Mouse (Mus musculus): ENCODE measurements around the gene Pik3ap1. TPM values are rescaled to one million over a fixed set of nuclear protein-coding genes. Genes with fewer than 3 reads are reported as not detected.
"Not testable (repeated sequence)": the region's sequence is repeated elsewhere in the genome, so short reads cannot be mapped to it uniquely, and the experiment has no call there.

Gene Pik3ap1
- polyA plus RNA-seq, 2 experiments from 2014 or later = 2.5 to 2.8 TPM

- ATAC-seq = peak; percentile 16
Observed at GRCm38 (mm10) chr19:41332228-41332627, 52.7 kb downstream of the Pik3ap1 start.

GRCm38 (mm10) chr19:41330401-41330800 is 54.5 kb downstream of the Pik3ap1 start:
- no peak for ATAC-seq

- no peak for ATAC-seq
Observed at GRCm38 (mm10) chr19:41329961-41330360, 54.9 kb downstream of the Pik3ap1 start.

- ATAC-seq = peak; percentile 93
Observed at GRCm38 (mm10) chr19:41328743-41329142, 56.2 kb downstream of the Pik3ap1 start.

GRCm38 (mm10) chr19:41323813-41324212 is 61.1 kb downstream of the Pik3ap1 start:
- no peak for ATAC-seq

- ATAC-seq = peak; percentile 37
Observed at GRCm38 (mm10) chr19:41323125-41323524, 61.8 kb downstream of the Pik3ap1 start.

GRCm38 (mm10) chr19:41321149-41321548 is 63.8 kb downstream of the Pik3ap1 start:
- no peak for ATAC-seq

GRCm38 (mm10) chr19:41317315-41318095 is 67.4 kb downstream of the Pik3ap1 start:
- peak; percentile 77 for ATAC-seq

- ATAC-seq = no peak
Observed at GRCm38 (mm10) chr19:41314696-41315095, 70.2 kb downstream of the Pik3ap1 start.

- ATAC-seq = peak; percentile 18
Observed at GRCm38 (mm10) chr19:41313663-41314062, 71.2 kb downstream of the Pik3ap1 start.

- not testable (repeated sequence) for ATAC-seq
Observed at GRCm38 (mm10) chr19:41312587-41312986, 72.3 kb downstream of the Pik3ap1 start.

GRCm38 (mm10) chr19:41312027-41312426 is 72.9 kb downstream of the Pik3ap1 start:
- ATAC-seq = no peak

- peak; percentile 99 for ATAC-seq
Observed at GRCm38 (mm10) chr19:41310971-41311703, 73.8 kb downstream of the Pik3ap1 start.

GRCm38 (mm10) chr19:41303933-41304332 is 81.0 kb downstream of the Pik3ap1 start:
- ATAC-seq = no peak

GRCm38 (mm10) chr19:41303433-41303832 is 81.5 kb downstream of the Pik3ap1 start:
- no peak for ATAC-seq

GRCm38 (mm10) chr19:41301856-41302255 is 83.0 kb downstream of the Pik3ap1 start:
- ATAC-seq = no peak

GRCm38 (mm10) chr19:41299446-41299845 is 85.5 kb downstream of the Pik3ap1 start:
- no peak for ATAC-seq

- no peak for ATAC-seq
Observed at GRCm38 (mm10) chr19:41290952-41291619, 93.8 kb downstream of the Pik3ap1 start.

- no peak for ATAC-seq
Observed at GRCm38 (mm10) chr19:41288568-41288967, 96.3 kb downstream of the Pik3ap1 start.

- ATAC-seq = no peak
Observed at GRCm38 (mm10) chr19:41287224-41287623, 97.7 kb downstream of the Pik3ap1 start.

- no peak for ATAC-seq
Observed at GRCm38 (mm10) chr19:41284515-41284914, 100.4 kb downstream of the Pik3ap1 start.

GRCm38 (mm10) chr19:41282718-41283117 is 102.2 kb downstream of the Pik3ap1 start:
- ATAC-seq = peak; percentile 43

GRCm38 (mm10) chr19:41282216-41282615 is 102.7 kb downstream of the Pik3ap1 start:
- no peak for ATAC-seq
